Mouse (Mus musculus) megakaryocyte, embryonic 14.5 days (primary cell): ENCODE data around the gene 2010111I01Rik.

Source experiments
- FLI1 ChIP-seq: IDR thresholded peaks from 2 replicates; pipeline ENCODE4 v1.6.1; 2012; ENCODE audit warnings: low read length, inconsistent platforms, mixed read lengths
- GATA1 ChIP-seq: IDR thresholded peaks from 3 replicates; pipeline ENCODE4 v1.6.1; 2012; ENCODE audit warnings: mixed read lengths, low read length, inconsistent platforms, borderline replicate concordance

DNA sequence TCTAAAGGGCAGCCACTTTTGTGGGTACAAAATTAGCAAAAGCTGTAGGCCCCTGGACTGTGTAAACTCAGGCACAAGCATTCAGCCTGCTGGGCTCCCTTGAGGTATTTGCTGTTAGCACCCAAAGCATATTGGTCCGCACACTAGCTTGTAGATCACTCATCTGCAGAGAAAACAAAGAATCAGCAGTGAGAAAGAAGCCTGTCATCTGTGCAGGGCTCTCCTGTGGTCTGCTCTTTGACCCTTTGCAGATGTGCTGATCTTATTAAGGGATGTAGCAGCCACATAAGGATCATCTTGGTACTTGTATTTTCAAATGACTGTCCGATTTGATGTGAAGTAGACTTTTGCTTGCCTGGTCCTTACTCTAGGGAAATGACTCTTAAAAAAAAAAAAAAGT, 126.6 kb downstream of the 2010111I01Rik start:
- no peak for TF ChIP-seq GATA1
- TF ChIP-seq FLI1, result no peak
